Mouse (Mus musculus) Patski (cell line): ENCODE data around the gene Pip4k2a. TPM values are rescaled to one million over a fixed set of nuclear protein-coding genes. Genes with fewer than 3 reads are reported as not detected.

ENCODE experiments used
- ATAC-seq: fragments of 100-300 bp; one replicate; pipeline ENCODE4 v1.8.0; 2021
- CTCF ChIA-PET: fragments of 350-600 bp; sonication (Branson Sonifier 250); formaldehyde crosslinking; loops from one replicate; lab custom pipeline; 2022; ENCODE audit warnings: inconsistent platforms; lab: Charles Lee
- POLR2A ChIA-PET: fragments of 350-600 bp; sonication (Branson Sonifier 250); formaldehyde crosslinking; loops from one replicate; lab custom pipeline; 2022; ENCODE audit warnings: antibody characterized with exemption, inconsistent platforms; lab: Charles Lee
- DNase-seq: peaks from one replicate; pipeline ENCODE4 v3.0.0-alpha.2; 2011; ENCODE audit warnings: low read depth, low spot score
- H3K27me3 ChIP-seq: fragments of 371-371 bp; one replicate; pipeline ENCODE4 v1.5.1; 2021
- CTCF ChIP-seq: fragments of 100-300 bp; IDR thresholded peaks from one replicate; pipeline ENCODE4 v1.5.1; 2021
- in situ Hi-C: fragments of 300-500 bp; cut with MboI; formaldehyde crosslinking; loops from 3 replicates; pipeline ENCODE4 v1.11.1; 2018; ENCODE audit warnings: low pct_unique_long_range_greater_than_20kb, mixed read lengths
- polyA plus RNA-seq: library from polyadenylated mRNA; unstranded; gene quantifications from one replicate; pipeline ENCODE4 v1.2.3, GENCODE M21; 2021

Pip4k2a gene
- polyA plus RNA-seq, 1 experiment from 2014 or later, result 17.6 TPM

DNA sequence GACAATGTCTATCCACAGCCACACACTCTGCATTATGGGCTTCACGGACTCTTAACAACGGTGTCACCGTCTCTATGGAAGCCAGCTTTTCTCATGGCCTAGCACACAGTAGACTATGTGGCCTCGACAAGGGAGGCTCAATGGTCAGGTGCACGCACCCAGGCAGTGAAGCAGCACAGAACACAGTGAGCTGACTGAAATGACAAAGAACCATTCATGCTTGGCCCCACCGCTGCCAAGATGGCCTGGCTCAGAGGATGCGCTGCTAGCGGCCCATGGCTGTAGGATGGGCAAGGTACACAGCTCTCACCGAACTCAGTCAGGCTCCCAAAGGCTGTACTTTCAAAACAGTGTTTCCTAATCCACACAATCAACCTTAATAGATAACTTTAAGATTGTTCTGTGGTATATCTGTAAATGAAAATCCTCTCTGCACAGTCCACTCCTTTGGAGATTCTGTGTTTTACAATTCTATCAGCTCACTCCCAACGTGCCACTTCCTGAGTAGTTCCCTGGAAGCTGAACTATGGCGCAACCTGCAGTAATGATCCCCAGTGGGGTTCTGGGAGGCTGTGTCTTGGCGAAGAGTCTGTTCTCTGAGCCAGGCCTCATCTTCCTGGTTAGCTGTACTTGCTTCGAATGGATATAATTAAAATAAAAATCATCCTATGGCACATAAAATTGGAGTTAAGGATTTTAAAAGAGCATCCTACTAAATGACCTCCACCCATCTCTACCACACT, 67.4 kb downstream of the Pip4k2a start:
- no peak for TF ChIP-seq CTCF
- CTCF ChIA-PET, result no interaction called here
- DNase-seq (no peak), ATAC-seq (no peak)
- in situ Hi-C loops, result no loop called here
- POLR2A ChIA-PET, result no interaction called here
- H3K27me3 ChIP-seq, result no peaks in the 10 kb centered on the region

- H3K27me3 ChIP-seq, result no peaks in the 10 kb centered on the region
- ChIA-PET CTCF (no interaction called here), POLR2A (no interaction called here)
- no peak for TF ChIP-seq CTCF
- in situ Hi-C loops, result no loop called here
- no peak for ATAC-seq
- DNase-seq, result no peak
Observed at GRCm38 (mm10) chr2:18928597-18929257, 69.2 kb downstream of the Pip4k2a start.

DNA sequence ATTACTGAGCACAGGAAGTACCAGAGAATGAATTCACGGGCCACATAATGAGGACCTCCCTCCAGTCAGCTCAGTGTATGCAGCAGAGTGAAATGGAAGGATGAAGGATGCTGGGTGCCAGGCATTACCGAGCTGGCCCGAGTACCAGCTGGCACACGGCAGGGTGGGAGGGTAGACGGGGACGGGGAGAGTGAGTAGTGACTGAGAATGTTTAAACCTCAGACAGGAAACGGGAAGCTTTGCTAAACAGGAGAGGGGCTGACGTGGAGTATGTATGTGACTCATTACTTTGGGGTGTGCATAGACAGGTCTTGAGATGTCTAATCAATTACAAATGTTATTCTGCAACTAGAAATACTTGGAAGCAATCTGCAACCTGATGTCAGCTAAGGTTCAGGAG, 69.7 kb downstream of the Pip4k2a start:
- no peak for ATAC-seq
- DNase-seq, result no peak
- no peaks in the 10 kb centered on the region for H3K27me3 ChIP-seq
- in situ Hi-C loops, result no loop called here
- CTCF ChIA-PET, result no interaction called here
- TF ChIP-seq CTCF, result no peak
- POLR2A ChIA-PET, result no interaction called here

GRCm38 (mm10) chr2:18923806-18924595, 73.9 kb downstream of the Pip4k2a start:
- CTCF ChIA-PET, result interaction anchor here (1.2 kb wide), 1 partner anchor 24 kb away, joined by 3 read pairs; no protein-coding TSS in a partner anchor
- POLR2A ChIA-PET, result no interaction called here
- ATAC-seq, result no peak
- in situ Hi-C loops, result no loop called here
- no peaks in the 10 kb centered on the region for H3K27me3 ChIP-seq
- no peak for TF ChIP-seq CTCF
- DNase-seq, result no peak

GRCm38 (mm10) chr2:18923098-18923649, 74.8 kb downstream of the Pip4k2a start:
- ChIA-PET POLR2A (no interaction called here), CTCF (interaction anchor here (0.9 to 1.3 kb wide), 3 partner anchors 8 to 25 kb away, joined by 3 read pairs; no protein-coding TSS in a partner anchor)
- in situ Hi-C loops, result no loop called here
- H3K27me3 ChIP-seq, result no peaks in the 10 kb centered on the region
- DNase-seq (no peak), ATAC-seq (no peak)
- no peak for TF ChIP-seq CTCF

DNA sequence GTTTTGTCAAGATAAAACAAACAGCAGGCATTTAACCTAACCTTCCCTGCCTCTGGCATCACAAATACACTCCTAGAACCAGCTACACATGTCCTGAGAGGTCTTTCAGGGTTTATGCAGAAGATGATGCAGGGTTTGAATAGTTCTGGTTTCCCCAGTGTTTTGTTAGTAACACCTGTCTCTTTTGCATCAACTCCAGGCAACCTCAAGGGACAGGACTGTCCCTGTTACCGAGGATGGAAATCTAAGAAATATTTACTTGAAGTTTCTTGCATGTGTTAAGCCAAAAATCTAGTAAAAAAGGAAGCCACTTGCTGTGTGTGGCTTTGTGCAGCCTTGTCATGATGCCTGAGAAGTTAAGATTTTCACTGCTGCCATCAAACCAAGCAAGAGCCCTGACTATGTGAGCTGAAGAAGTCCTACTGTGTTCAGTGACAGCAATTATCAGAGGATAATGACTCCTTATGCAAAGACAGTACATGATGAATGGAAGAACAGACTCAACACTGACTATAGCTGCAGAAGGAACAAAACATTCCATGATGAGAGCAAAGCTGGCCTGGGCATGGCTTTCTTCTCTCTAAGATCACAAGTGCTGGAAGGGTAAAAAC, 76.3 kb downstream of the Pip4k2a start:
- no peaks in the 10 kb centered on the region for H3K27me3 ChIP-seq
- ATAC-seq (no peak), DNase-seq (no peak)
- ChIA-PET POLR2A (interaction anchor here (1.0 kb wide), 1 partner anchor 10 kb away, joined by 3 read pairs; no protein-coding TSS in a partner anchor), CTCF (interaction anchor here (1.3 kb wide), 1 partner anchor 22 kb away, joined by 3 read pairs; no protein-coding TSS in a partner anchor)
- in situ Hi-C loops, result no loop called here
- no peak for TF ChIP-seq CTCF

DNA sequence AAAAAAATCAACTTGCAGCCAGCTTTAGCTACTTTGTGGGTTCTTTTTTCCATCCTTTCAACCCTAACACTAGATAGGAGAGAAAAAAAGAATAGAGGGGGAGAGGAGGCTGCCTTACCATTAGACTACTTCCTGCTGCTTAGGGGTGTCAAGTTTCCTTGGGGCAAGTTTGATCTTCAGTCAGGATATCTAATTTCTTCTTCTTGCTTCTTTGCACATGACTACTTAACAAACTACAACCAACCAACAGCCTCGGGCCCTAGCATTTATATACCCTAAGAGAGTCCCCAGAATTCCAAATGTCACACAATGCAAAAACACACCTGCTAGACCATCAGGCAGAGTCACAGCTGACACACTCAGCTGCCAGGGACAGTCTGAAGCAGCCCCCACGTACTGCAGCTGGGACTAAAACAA, 77.5 kb downstream of the Pip4k2a start:
- DNase-seq (no peak), ATAC-seq (no peak)
- CTCF ChIA-PET, result no interaction called here
- POLR2A ChIA-PET, result interaction anchor here (0.6 to 1.3 kb wide), 2 partner anchors 11 to 1325 kb away, joined by 3 read pairs; no protein-coding TSS in a partner anchor
- in situ Hi-C loops, result no loop called here
- TF ChIP-seq CTCF, result no peak
- no peaks in the 10 kb centered on the region for H3K27me3 ChIP-seq

DNA sequence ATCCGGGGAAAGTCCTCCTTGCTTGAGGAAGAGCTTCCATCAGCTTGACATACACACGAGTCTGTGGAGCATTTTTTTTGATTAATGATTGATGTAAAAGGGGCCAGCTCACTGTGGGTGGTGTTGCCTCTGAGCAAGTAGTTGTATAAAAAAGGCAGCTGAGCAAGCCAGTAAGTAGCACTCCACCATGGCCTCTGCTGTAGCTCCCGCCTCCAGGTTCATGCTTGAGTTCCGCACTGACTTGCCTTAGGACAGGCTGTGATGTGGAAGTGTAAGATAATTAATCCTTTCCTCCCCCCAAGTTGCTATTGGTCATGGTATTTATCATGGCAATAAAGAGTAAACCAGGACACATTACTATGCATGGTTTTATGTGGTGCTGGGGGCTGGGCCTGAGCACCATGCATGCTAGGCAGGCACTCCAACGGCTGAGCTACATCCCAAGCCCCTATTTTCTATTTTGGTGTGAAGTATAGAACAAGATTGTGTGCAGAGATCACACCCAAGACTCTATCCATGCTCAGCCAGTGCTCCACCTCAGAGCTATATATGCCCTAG, 78.0 kb downstream of the Pip4k2a start:
- peak; percentile 29 for ATAC-seq
- no peaks in the 10 kb centered on the region for H3K27me3 ChIP-seq
- CTCF ChIA-PET, result no interaction called here
- in situ Hi-C loops, result no loop called here
- POLR2A ChIA-PET, result interaction anchor here (0.6 to 1.3 kb wide), 2 partner anchors 12 to 1326 kb away, joined by 3 read pairs; no protein-coding TSS in a partner anchor
- no peak for DNase-seq
- TF ChIP-seq CTCF, result no peak

- in situ Hi-C loops, result no loop called here
- ChIA-PET POLR2A (no interaction called here), CTCF (interaction anchor here (1.0 to 1.7 kb wide), 4 partner anchors 14 to 31 kb away, joined by 3 to 5 read pairs (median 4); no protein-coding TSS in a partner anchor)
- TF ChIP-seq CTCF, result no peak
- DNase-seq (no peak), ATAC-seq (no peak)
- no peaks in the 10 kb centered on the region for H3K27me3 ChIP-seq
Observed at GRCm38 (mm10) chr2:18917838-18918237, 80.1 kb downstream of the Pip4k2a start.
